ENCODE assay signal across 20 mouse cellular contexts in the genomic region with DNA sequence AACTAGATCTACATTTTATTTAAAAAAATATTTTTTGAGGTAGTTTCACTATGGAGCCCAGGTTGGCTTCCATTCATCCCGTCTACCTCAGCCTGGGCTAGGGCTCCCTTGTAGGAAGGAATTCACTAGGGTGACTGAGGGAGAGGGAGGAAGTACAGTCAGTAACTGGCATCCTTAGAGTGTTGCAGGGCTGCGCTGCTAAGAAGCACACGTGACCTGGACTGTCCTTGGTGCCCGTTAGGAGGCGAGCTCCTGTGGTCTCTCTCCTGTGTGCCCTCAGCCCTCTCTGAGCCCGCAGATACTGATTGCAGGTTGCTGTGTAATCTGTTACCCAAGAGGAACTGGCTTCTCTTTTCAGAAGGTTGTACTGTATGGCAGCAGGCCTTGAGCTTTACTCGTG. TPM values are rescaled to one million over a fixed set of nuclear protein-coding genes. Genes with fewer than 3 reads are reported as not detected.
DNase-seq lines count a peak whose midpoint lies in the region; ATAC-seq and TF ChIP-seq lines count a peak whose summit lies in the region.
"Had no signal": no experiment of that assay in that cellular context is flagged by ENCODE, and none has a peak within 500 bp of the region (broad histone marks: within the 10 kb centered on the region; RNA-seq: fewer than 3 reads in every experiment).

No protein-coding gene starts in this region.

- no peak overlapping the region for H3K4me3 ChIP-seq in stomach, embryonic 14.5 days (ENCODE audit: low read depth, low read length)
- no peak overlapping the region for H3K4me3 ChIP-seq in stomach, postnatal 0 days (ENCODE audit: low read depth, low read length)
- H3K4me3 ChIP-seq in embryonic facial prominence, embryonic 15.5 days (replicated peaks): no peak overlapping the region
- no peak overlapping the region for H3K4me3 ChIP-seq in cerebellum, adult 2 months (replicated peaks; ENCODE audit: insufficient read depth, low read depth, low read length)
- H3K4me3 ChIP-seq: forebrain, embryonic 15.5 days; heart, embryonic 12.5 days; hindbrain, embryonic 15.5 days had no signal

- intact Hi-C loops in heart, postnatal 14 days (cut with DNase I): no loop called here

- no peak overlapping the region for H3K27ac ChIP-seq in stomach, embryonic 14.5 days (ENCODE audit: low read length)
- no peak overlapping the region for H3K27ac ChIP-seq in stomach, postnatal 0 days (replicated peaks)
- no peak overlapping the region for H3K27ac ChIP-seq in embryonic facial prominence, embryonic 15.5 days (replicated peaks)
- H3K27ac ChIP-seq in cerebellum, adult 2 months (ENCODE audit: insufficient read depth, low read length): no peak overlapping the region
- H3K27ac ChIP-seq: forebrain, embryonic 15.5 days; hindbrain, embryonic 15.5 days had no signal

- no peak overlapping the region for H3K4me2 ChIP-seq in stomach, embryonic 14.5 days (replicated peaks; ENCODE audit: low read depth, low read length)
- H3K4me2 ChIP-seq in stomach, postnatal 0 days (replicated peaks; ENCODE audit: low read depth): no peak overlapping the region
- no peak overlapping the region for H3K4me2 ChIP-seq in embryonic facial prominence, embryonic 15.5 days (replicated peaks)
- H3K4me2 ChIP-seq: forebrain, embryonic 15.5 days; heart, embryonic 12.5 days; hindbrain, embryonic 15.5 days had no signal

- H3K4me1 ChIP-seq in stomach, embryonic 14.5 days (ENCODE audit: control insufficient read depth, insufficient read depth, low read length): no peaks in the 10 kb centered on the region
- H3K4me1 ChIP-seq in stomach, postnatal 0 days (replicated peaks; ENCODE audit: control insufficient read depth, insufficient read depth): no peaks in the 10 kb centered on the region
- no peaks in the 10 kb centered on the region for H3K4me1 ChIP-seq in embryonic facial prominence, embryonic 15.5 days
- H3K4me1 ChIP-seq in cerebellum, adult 2 months (ENCODE audit: control insufficient read depth, insufficient read depth, low read length): no peaks in the 10 kb centered on the region; the same call in 1 of the 2 replicates
- H3K4me1 ChIP-seq: forebrain, embryonic 15.5 days; heart, embryonic 12.5 days; hindbrain, embryonic 15.5 days had no signal

- no peak for TF ChIP-seq EP300 in stomach, postnatal 0 days (optimal IDR thresholded peaks at IDR 0.05)

- no peak for TF ChIP-seq CTCF in stomach, postnatal 0 days (IDR thresholded peaks at IDR 0.05; ENCODE audit: low read depth)
- no peak for TF ChIP-seq CTCF in cerebellum, adult 2 months (IDR thresholded peaks at IDR 0.05; ENCODE audit: borderline replicate concordance, insufficient read depth, low read depth, low read length)

- no peak for TF ChIP-seq POLR2A in cerebellum, adult 2 months (IDR thresholded peaks at IDR 0.05; ENCODE audit: borderline replicate concordance, insufficient read depth, low read length)

- H3K9me3 ChIP-seq in stomach, embryonic 14.5 days (ENCODE audit: control insufficient read depth, low read depth, low read length): no peaks in the 10 kb centered on the region
- no peaks in the 10 kb centered on the region for H3K9me3 ChIP-seq in stomach, postnatal 0 days (ENCODE audit: control insufficient read depth, low read length)
- no peaks in the 10 kb centered on the region for H3K9me3 ChIP-seq in embryonic facial prominence, embryonic 15.5 days (replicated peaks)
- H3K9me3 ChIP-seq: forebrain, embryonic 15.5 days; G1E; heart, embryonic 12.5 days; hindbrain, embryonic 15.5 days had no signal

- no peak overlapping the region for H3K9ac ChIP-seq in stomach, embryonic 14.5 days (replicated peaks; ENCODE audit: low read depth, low read length)
- no peak overlapping the region for H3K9ac ChIP-seq in stomach, postnatal 0 days (ENCODE audit: low read length)
- no peak overlapping the region for H3K9ac ChIP-seq in embryonic facial prominence, embryonic 15.5 days
- H3K9ac ChIP-seq: forebrain, embryonic 15.5 days; heart, embryonic 12.5 days; hindbrain, embryonic 15.5 days had no signal

- DNase-seq in stomach, postnatal 0 days (ENCODE audit: low spot score): no peak
- no peak for DNase-seq in embryo, embryonic 11 days
- DNase-seq in cerebellum, adult 2 months: no peak
- no peak for DNase-seq in heart, postnatal 14 days
- DNase-seq: adrenal gland, postnatal 25 days; B cell, adult 2 months; cerebellum, adult 18-20 months; cerebellum, postnatal 14 days; gastrocnemius, postnatal 36 days; heart, adult 18-20 months; heart, postnatal 36 days; kidney, adult 2 months had no signal

- no peaks in the 10 kb centered on the region for H3K27me3 ChIP-seq in stomach, embryonic 14.5 days (ENCODE audit: control insufficient read depth, insufficient read depth, low read length)
- no peaks in the 10 kb centered on the region for H3K27me3 ChIP-seq in stomach, postnatal 0 days (ENCODE audit: control insufficient read depth, insufficient read depth, low read length)
- H3K27me3 ChIP-seq in embryonic facial prominence, embryonic 15.5 days: no peaks in the 10 kb centered on the region
- no peaks in the 10 kb centered on the region for H3K27me3 ChIP-seq in cerebellum, adult 2 months (ENCODE audit: control insufficient read depth, insufficient read depth, low read length)
- H3K27me3 ChIP-seq: forebrain, embryonic 15.5 days; heart, embryonic 12.5 days; hindbrain, embryonic 15.5 days had no signal

- peak; percentile 42; the same call in 1 of the 2 replicates for ATAC-seq in stomach, embryonic 14.5 days (ENCODE audit: insufficient number of reproducible peaks, insufficient read depth, low FRiP score, low read depth)
- ATAC-seq in stomach, postnatal 0 days (ENCODE audit: low FRiP score, low TSS enrichment): no peak
- ATAC-seq in embryonic facial prominence, embryonic 15.5 days (ENCODE audit: insufficient number of reproducible peaks, low FRiP score, low TSS enrichment, low read depth): peak; percentile 53; the same call in 1 of the 2 replicates
- peak; percentile 84 for ATAC-seq in megakaryocyte, adult 5-6 weeks (ENCODE audit: poor library complexity, severe bottlenecking)
- ATAC-seq: CD4-positive, CD25-positive, alpha-beta regulatory T cell, adult 4 months; forebrain, embryonic 15.5 days had no signal

- WGBS in stomach, embryonic 14.5 days: 83% methylated on average over 7 of the region's 7 CpGs
- 88% methylated on average over 7 of the region's 7 CpGs for WGBS in stomach, postnatal 0 days
- 84% methylated on average over 7 of the region's 7 CpGs for WGBS in embryonic facial prominence, embryonic 15.5 days
- 92% methylated on average over 7 of the region's 7 CpGs for WGBS in cerebellum, adult 2 months

- peaks cover 78% of the 10 kb centered on the region for H3K36me3 ChIP-seq in stomach, embryonic 14.5 days (ENCODE audit: control insufficient read depth, insufficient read depth, low read length)
- H3K36me3 ChIP-seq in stomach, postnatal 0 days (ENCODE audit: control insufficient read depth, insufficient read depth, low read length): peaks cover 45% of the 10 kb centered on the region
- peaks cover 88% of the 10 kb centered on the region for H3K36me3 ChIP-seq in embryonic facial prominence, embryonic 15.5 days

RNA-seq across cellular contexts. Expression of gene Ntan1, which starts 10.2 kb away (rescaled TPM):
- polyA plus RNA-seq in stomach, embryonic 14.5 days (2014; fragmentation: Nextera tagmentation; extraction: Ambion mirVana): 189 and 216 TPM in 2 replicates
- polyA plus RNA-seq in stomach, postnatal 0 days (2015; fragmentation: Nextera tagmentation; extraction: Ambion mirVana): 124 and 133 TPM in 2 replicates
- polyA plus RNA-seq in embryonic facial prominence, embryonic 15.5 days (2015; fragmentation: Nextera tagmentation; extraction: Ambion mirVana): 187 and 201 TPM in 2 replicates
- 93.7 and 107 TPM in 2 replicates for total RNA-seq in megakaryocyte, adult 5-6 weeks (2015)
- total RNA-seq in megakaryocyte, adult 5-6 weeks (2017): 72.4 and 80.9 TPM in 2 replicates
- 120 and 121 TPM in 2 replicates for polyA plus RNA-seq in cerebellum, adult 2 months (2012; rRNA removed)
- total RNA-seq in heart, postnatal 14 days (2021): 10 to 100 TPM; 49.7 to 50.1 TPM

RNA-seq across cellular contexts. Expression of gene Rrn3, which starts 27.9 kb away (rescaled TPM):
- 57.1 and 57.7 TPM in 2 replicates for polyA plus RNA-seq in stomach, embryonic 14.5 days (2014; fragmentation: Nextera tagmentation; extraction: Ambion mirVana)
- 33.9 and 34.5 TPM in 2 replicates for polyA plus RNA-seq in stomach, postnatal 0 days (2015; fragmentation: Nextera tagmentation; extraction: Ambion mirVana)
- polyA plus RNA-seq in embryonic facial prominence, embryonic 15.5 days (2015; fragmentation: Nextera tagmentation; extraction: Ambion mirVana): 59.5 and 59.6 TPM in 2 replicates
- 14.5 and 16.3 TPM in 2 replicates for total RNA-seq in megakaryocyte, adult 5-6 weeks (2015)
- 24.6 and 26.3 TPM in 2 replicates for total RNA-seq in megakaryocyte, adult 5-6 weeks (2017)
- 35.8 and 39.1 TPM in 2 replicates for polyA plus RNA-seq in cerebellum, adult 2 months (2012; rRNA removed)
- total RNA-seq in heart, postnatal 14 days (2021): 10 to 100 TPM; 35.5 to 36.8 TPM
